11 mouse cellular contexts compared by ENCODE assay signal in the genomic region with DNA sequence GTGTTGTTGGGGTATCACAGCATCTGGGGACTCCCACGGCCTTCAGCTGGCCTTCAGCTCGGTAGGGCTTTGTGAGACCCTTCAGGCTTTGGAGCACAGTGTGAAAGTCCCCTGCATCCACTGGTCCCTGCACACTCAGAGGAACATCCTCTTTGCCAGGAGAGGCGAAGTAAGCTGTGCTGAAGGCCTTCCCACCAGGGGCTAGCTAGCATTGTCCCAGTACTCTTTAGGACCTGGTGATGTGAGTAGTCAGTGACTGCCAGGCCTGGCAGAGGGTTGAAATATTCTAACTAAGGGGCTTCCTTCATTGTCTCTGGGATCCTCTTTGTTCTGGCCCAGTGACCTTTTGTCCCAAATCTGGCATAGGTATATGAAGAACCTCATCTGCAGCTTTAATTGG. TPM values are rescaled to one million over a fixed set of nuclear protein-coding genes. Genes with fewer than 3 reads are reported as not detected.
DNase-seq lines count a peak whose midpoint lies in the region; ATAC-seq and TF ChIP-seq lines count a peak whose summit lies in the region.
"Had no signal": no experiment of that assay in that cellular context is flagged by ENCODE, and none has a peak within 500 bp of the region (broad histone marks: within the 10 kb centered on the region; RNA-seq: fewer than 3 reads in every experiment).

No protein-coding gene starts in this region.

- no peaks in the 10 kb centered on the region for H3K27me3 ChIP-seq in heart, embryonic 16.5 days (ENCODE audit: control insufficient read depth, insufficient read depth, low read length)
- no peaks in the 10 kb centered on the region for H3K27me3 ChIP-seq in stomach, embryonic 14.5 days (ENCODE audit: control insufficient read depth, insufficient read depth, low read length)
- no peaks in the 10 kb centered on the region for H3K27me3 ChIP-seq in stomach, postnatal 0 days (ENCODE audit: control insufficient read depth, insufficient read depth, low read length)
- H3K27me3 ChIP-seq in limb, embryonic 11.5 days (ENCODE audit: control insufficient read depth, insufficient read depth, low read length): no peaks in the 10 kb centered on the region
- no peaks in the 10 kb centered on the region for H3K27me3 ChIP-seq in stomach, embryonic 16.5 days (ENCODE audit: control insufficient read depth, insufficient read depth, low read length)
- H3K27me3 ChIP-seq: liver, embryonic 15.5 days had no signal

- intact Hi-C loops in heart, postnatal 10 days (cut with DNase I): loop anchor here (2.0 to 5.0 kb wide), 2 partner anchors 24 to 34 kb away; no protein-coding TSS in a partner anchor

- no peak for ATAC-seq in heart, embryonic 16.5 days (replicated peaks; ENCODE audit: extremely low read depth, insufficient read depth, low FRiP score)
- no peak for ATAC-seq in stomach, embryonic 14.5 days (ENCODE audit: insufficient number of reproducible peaks, insufficient read depth, low FRiP score, low read depth)
- ATAC-seq in stomach, postnatal 0 days (ENCODE audit: low FRiP score, low TSS enrichment): no peak
- no peak for ATAC-seq in limb, embryonic 11.5 days (ENCODE audit: insufficient number of reproducible peaks, low FRiP score, low TSS enrichment, low read depth)
- ATAC-seq in stomach, embryonic 16.5 days (ENCODE audit: insufficient read depth, low FRiP score): no peak
- ATAC-seq: CD4-positive, CD25-positive, alpha-beta regulatory T cell, adult 4 months had no signal

- H3K4me3 ChIP-seq in heart, embryonic 16.5 days (ENCODE audit: low read length): no peak overlapping the region
- no peak overlapping the region for H3K4me3 ChIP-seq in stomach, embryonic 14.5 days (ENCODE audit: low read depth, low read length)
- no peak overlapping the region for H3K4me3 ChIP-seq in stomach, postnatal 0 days (ENCODE audit: low read depth, low read length)
- no peak overlapping the region for H3K4me3 ChIP-seq in limb, embryonic 11.5 days (ENCODE audit: low read depth, low read length)
- H3K4me3 ChIP-seq in stomach, embryonic 16.5 days (replicated peaks; ENCODE audit: low read length): no peak overlapping the region
- H3K4me3 ChIP-seq: liver, embryonic 15.5 days had no signal

- peak overlapping the region; percentile 60 for H3K27ac ChIP-seq in heart, embryonic 16.5 days (ENCODE audit: low read length)
- peak overlapping the region; percentile 44; the same call in 1 of the 2 replicates for H3K27ac ChIP-seq in stomach, embryonic 14.5 days (ENCODE audit: low read length)
- no peak overlapping the region for H3K27ac ChIP-seq in stomach, postnatal 0 days (replicated peaks)
- H3K27ac ChIP-seq in limb, embryonic 11.5 days (replicated peaks; ENCODE audit: low read depth, low read length): 0 out of 2 replicates have a peak overlapping the region, but pooled peaks have one; percentile 21
- peak overlapping the region; percentile 39; the same call in 1 of the 2 replicates for H3K27ac ChIP-seq in stomach, embryonic 16.5 days (ENCODE audit: low read length)
- H3K27ac ChIP-seq: liver, embryonic 15.5 days had no signal

- DNase-seq in heart, postnatal 10 days: no peak
- no peak for DNase-seq in stomach, postnatal 0 days (ENCODE audit: low spot score)
- no peak for DNase-seq in limb, embryonic 11.5 days (ENCODE audit: low spot score)
- DNase-seq in layer of hippocampus, adult 8-10 months (ENCODE audit: low spot score in 2 of 2): no peak
- DNase-seq in gastrocnemius, adult 8-10 months (ENCODE audit: low spot score in 2 of 2): no peak
- DNase-seq: cerebellum, adult 11-12 months had no signal

- no peak overlapping the region for H3K9ac ChIP-seq in heart, embryonic 16.5 days (ENCODE audit: low read length)
- no peak overlapping the region for H3K9ac ChIP-seq in stomach, embryonic 14.5 days (replicated peaks; ENCODE audit: low read depth, low read length)
- no peak overlapping the region for H3K9ac ChIP-seq in stomach, postnatal 0 days (ENCODE audit: low read length)
- H3K9ac ChIP-seq in limb, embryonic 11.5 days (ENCODE audit: low read length): peak overlapping the region; percentile 30; the same call in 1 of the 2 replicates
- H3K9ac ChIP-seq in stomach, embryonic 16.5 days (ENCODE audit: low read length): no peak overlapping the region; the same call in 1 of the 2 replicates
- H3K9ac ChIP-seq: liver, embryonic 15.5 days had no signal

- TF ChIP-seq CTCF in stomach, postnatal 0 days (IDR thresholded peaks at IDR 0.05; ENCODE audit: low read depth): no peak

- no peak for TF ChIP-seq EP300 in stomach, postnatal 0 days (optimal IDR thresholded peaks at IDR 0.05)

- no peak overlapping the region for H3K4me2 ChIP-seq in heart, embryonic 16.5 days (ENCODE audit: low read depth, low read length)
- no peak overlapping the region for H3K4me2 ChIP-seq in stomach, embryonic 14.5 days (replicated peaks; ENCODE audit: low read depth, low read length)
- no peak overlapping the region for H3K4me2 ChIP-seq in stomach, postnatal 0 days (replicated peaks; ENCODE audit: low read depth)
- no peak overlapping the region for H3K4me2 ChIP-seq in limb, embryonic 11.5 days (ENCODE audit: low read depth, severe bottlenecking)
- H3K4me2 ChIP-seq in stomach, embryonic 16.5 days (ENCODE audit: low read depth, low read length): no peak overlapping the region
- H3K4me2 ChIP-seq: liver, embryonic 15.5 days had no signal

- 83% methylated on average over 3 of the region's 3 CpGs for WGBS in heart, embryonic 16.5 days
- 74% methylated on average over 3 of the region's 3 CpGs for WGBS in stomach, embryonic 14.5 days
- 84% methylated on average over 3 of the region's 3 CpGs for WGBS in stomach, postnatal 0 days
- 83% methylated on average over 3 of the region's 3 CpGs for WGBS in limb, embryonic 11.5 days
- 80% methylated on average over 3 of the region's 3 CpGs for WGBS in stomach, embryonic 16.5 days

- H3K4me1 ChIP-seq in heart, embryonic 16.5 days (ENCODE audit: control insufficient read depth, insufficient read depth, low read length): no peaks in the 10 kb centered on the region
- 0 out of 2 replicates have a peak, but pooled peaks cover 8% of the 10 kb centered on the region for H3K4me1 ChIP-seq in stomach, embryonic 14.5 days (ENCODE audit: control insufficient read depth, insufficient read depth, low read length)
- no peaks in the 10 kb centered on the region for H3K4me1 ChIP-seq in stomach, postnatal 0 days (replicated peaks; ENCODE audit: control insufficient read depth, insufficient read depth)
- H3K4me1 ChIP-seq in limb, embryonic 11.5 days (ENCODE audit: control insufficient read depth, insufficient read depth, low read length): 0 out of 2 replicates have a peak, but pooled peaks cover 3% of the 10 kb centered on the region
- H3K4me1 ChIP-seq in stomach, embryonic 16.5 days (ENCODE audit: control insufficient read depth, insufficient read depth, low read length): no peaks in the 10 kb centered on the region
- H3K4me1 ChIP-seq: liver, embryonic 15.5 days had no signal

- H3K36me3 ChIP-seq in heart, embryonic 16.5 days (ENCODE audit: control insufficient read depth, insufficient read depth): no peaks in the 10 kb centered on the region
- no peaks in the 10 kb centered on the region for H3K36me3 ChIP-seq in stomach, embryonic 14.5 days (ENCODE audit: control insufficient read depth, insufficient read depth, low read length)
- H3K36me3 ChIP-seq in stomach, postnatal 0 days (ENCODE audit: control insufficient read depth, insufficient read depth, low read length): no peaks in the 10 kb centered on the region
- no peaks in the 10 kb centered on the region for H3K36me3 ChIP-seq in limb, embryonic 11.5 days (ENCODE audit: control insufficient read depth, insufficient read depth, low read length)
- no peaks in the 10 kb centered on the region for H3K36me3 ChIP-seq in stomach, embryonic 16.5 days (ENCODE audit: control insufficient read depth, insufficient read depth, low read length)
- H3K36me3 ChIP-seq: liver, embryonic 15.5 days had no signal

- H3K9me3 ChIP-seq in heart, embryonic 16.5 days (replicated peaks; ENCODE audit: control insufficient read depth, low read length): no peaks in the 10 kb centered on the region
- no peaks in the 10 kb centered on the region for H3K9me3 ChIP-seq in stomach, embryonic 14.5 days (ENCODE audit: control insufficient read depth, low read depth, low read length)
- H3K9me3 ChIP-seq in stomach, postnatal 0 days (ENCODE audit: control insufficient read depth, low read length): no peaks in the 10 kb centered on the region
- no peaks in the 10 kb centered on the region for H3K9me3 ChIP-seq in limb, embryonic 11.5 days (ENCODE audit: control insufficient read depth, low read length)
- no peaks in the 10 kb centered on the region for H3K9me3 ChIP-seq in stomach, embryonic 16.5 days (replicated peaks; ENCODE audit: control insufficient read depth, low read length)
- H3K9me3 ChIP-seq: liver, embryonic 15.5 days had no signal

RNA-seq across cellular contexts. Expression of a gene that starts 13.8 kb away (rescaled TPM):
- polyA plus RNA-seq in heart, embryonic 16.5 days (2015; fragmentation: Nextera tagmentation; extraction: Ambion mirVana): 80.4 and 87.7 TPM in 2 replicates
- 100 to 1,000 TPM; 214 to 220 TPM for total RNA-seq in heart, postnatal 10 days (2021)
- polyA plus RNA-seq in stomach, embryonic 14.5 days (2014; fragmentation: Nextera tagmentation; extraction: Ambion mirVana): 41.9 and 45.2 TPM in 2 replicates
- polyA plus RNA-seq in stomach, postnatal 0 days (2015; fragmentation: Nextera tagmentation; extraction: Ambion mirVana): 20.2 and 20.4 TPM in 2 replicates
- 24.8 and 26.0 TPM in 2 replicates for polyA plus RNA-seq in limb, embryonic 11.5 days (2014; fragmentation: Nextera tagmentation; extraction: Ambion mirVana)
- 51.7 and 55.0 TPM in 2 replicates for polyA plus RNA-seq in stomach, embryonic 16.5 days (2015; fragmentation: Nextera tagmentation; extraction: Ambion mirVana)
- total RNA-seq in layer of hippocampus, adult 8-10 months (2022): 10 to 100 TPM; 16.0 to 21.1 (median 18.0) TPM
- total RNA-seq in gastrocnemius, adult 8-10 months (2022): 10 to 100 TPM; 25.4 to 30.9 (median 26.7) TPM

RNA-seq across cellular contexts. Expression of a gene that starts 14.4 kb away (rescaled TPM):
- polyA plus RNA-seq in heart, embryonic 16.5 days (2015; fragmentation: Nextera tagmentation; extraction: Ambion mirVana): 1.8 and 2.2 TPM in 2 replicates
- total RNA-seq in heart, postnatal 10 days (2021): 1 to 10 TPM in 1 of 2 experiments, under 1 TPM in 1; 0.94 to 1.1 TPM
- 1.9 and 2.8 TPM in 2 replicates for polyA plus RNA-seq in stomach, embryonic 14.5 days (2014; fragmentation: Nextera tagmentation; extraction: Ambion mirVana)
- 2.2 and 2.8 TPM in 2 replicates for polyA plus RNA-seq in stomach, postnatal 0 days (2015; fragmentation: Nextera tagmentation; extraction: Ambion mirVana)
- polyA plus RNA-seq in limb, embryonic 11.5 days (2014; fragmentation: Nextera tagmentation; extraction: Ambion mirVana): 0.89 and 1.4 TPM in 2 replicates
- 3.1 TPM in 2 replicates for polyA plus RNA-seq in stomach, embryonic 16.5 days (2015; fragmentation: Nextera tagmentation; extraction: Ambion mirVana)
- total RNA-seq in layer of hippocampus, adult 8-10 months (2022): 1 to 10 TPM in 2 of 4 experiments, not detected in 2; 4.9 to 6.2 TPM
- under 1 TPM in 1 of 4 experiments, not detected in 3; 0.40 TPM for total RNA-seq in gastrocnemius, adult 8-10 months (2022)

RNA-seq across cellular contexts. Expression of a gene that starts 42.7 kb away (rescaled TPM):
- polyA plus RNA-seq in heart, embryonic 16.5 days (2015; fragmentation: Nextera tagmentation; extraction: Ambion mirVana): 6.4 and 7.8 TPM in 2 replicates
- 1 to 10 TPM; 3.7 to 4.3 TPM for total RNA-seq in heart, postnatal 10 days (2021)
- polyA plus RNA-seq in stomach, embryonic 14.5 days (2014; fragmentation: Nextera tagmentation; extraction: Ambion mirVana): 10.1 and 11.8 TPM in 2 replicates
- polyA plus RNA-seq in stomach, postnatal 0 days (2015; fragmentation: Nextera tagmentation; extraction: Ambion mirVana): 8.9 and 10.3 TPM in 2 replicates
- polyA plus RNA-seq in limb, embryonic 11.5 days (2014; fragmentation: Nextera tagmentation; extraction: Ambion mirVana): 11.3 and 11.4 TPM in 2 replicates
- 10.5 and 11.7 TPM in 2 replicates for polyA plus RNA-seq in stomach, embryonic 16.5 days (2015; fragmentation: Nextera tagmentation; extraction: Ambion mirVana)
- 1 to 10 TPM; 3.4 to 5.6 (median 3.7) TPM for total RNA-seq in layer of hippocampus, adult 8-10 months (2022)
- total RNA-seq in gastrocnemius, adult 8-10 months (2022): 1 to 10 TPM; 2.3 to 3.5 (median 3.0) TPM

RNA-seq across cellular contexts. Expression of a gene that starts 52.4 kb away (rescaled TPM):
- polyA plus RNA-seq in heart, embryonic 16.5 days (2015; fragmentation: Nextera tagmentation; extraction: Ambion mirVana): 213 and 237 TPM in 2 replicates
- total RNA-seq in heart, postnatal 10 days (2021): 100 to 1,000 TPM; 513 to 524 TPM
- 396 and 414 TPM in 2 replicates for polyA plus RNA-seq in stomach, embryonic 14.5 days (2014; fragmentation: Nextera tagmentation; extraction: Ambion mirVana)
- 175 and 178 TPM in 2 replicates for polyA plus RNA-seq in stomach, postnatal 0 days (2015; fragmentation: Nextera tagmentation; extraction: Ambion mirVana)
- 501 and 510 TPM in 2 replicates for polyA plus RNA-seq in limb, embryonic 11.5 days (2014; fragmentation: Nextera tagmentation; extraction: Ambion mirVana)
- polyA plus RNA-seq in stomach, embryonic 16.5 days (2015; fragmentation: Nextera tagmentation; extraction: Ambion mirVana): 304 and 316 TPM in 2 replicates
- total RNA-seq in layer of hippocampus, adult 8-10 months (2022): 100 to 1,000 TPM; 697 to 742 (median 710) TPM
- 100 to 1,000 TPM; 190 to 257 (median 232) TPM for total RNA-seq in gastrocnemius, adult 8-10 months (2022)

RNA-seq across cellular contexts. Expression of a gene that starts 52.4 kb away (rescaled TPM):
- 14.2 and 15.1 TPM in 2 replicates for polyA plus RNA-seq in heart, embryonic 16.5 days (2015; fragmentation: Nextera tagmentation; extraction: Ambion mirVana)
- total RNA-seq in heart, postnatal 10 days (2021): 10 to 100 TPM in 1 of 2 experiments, 1 to 10 TPM in 1; 7.7 to 10.5 TPM
- polyA plus RNA-seq in stomach, embryonic 14.5 days (2014; fragmentation: Nextera tagmentation; extraction: Ambion mirVana): 22.0 and 22.7 TPM in 2 replicates
- 4.9 and 5.7 TPM in 2 replicates for polyA plus RNA-seq in stomach, postnatal 0 days (2015; fragmentation: Nextera tagmentation; extraction: Ambion mirVana)
- polyA plus RNA-seq in limb, embryonic 11.5 days (2014; fragmentation: Nextera tagmentation; extraction: Ambion mirVana): 22.5 and 24.5 TPM in 2 replicates
- polyA plus RNA-seq in stomach, embryonic 16.5 days (2015; fragmentation: Nextera tagmentation; extraction: Ambion mirVana): 18.8 and 20.4 TPM in 2 replicates
- total RNA-seq in layer of hippocampus, adult 8-10 months (2022): 10 to 100 TPM in 3 of 4 experiments, 1 to 10 TPM in 1; 9.1 to 15.6 (median 13.8) TPM
- 1 to 10 TPM; 2.5 to 5.0 (median 3.4) TPM for total RNA-seq in gastrocnemius, adult 8-10 months (2022)
